Mouse (Mus musculus) A20 (cell line): ENCODE results near the gene Spint2.

Source experiments
- DNase-seq: peaks from one replicate; pipeline ENCODE4 v3.0.0-alpha.2; 2011; ENCODE audit warnings: low read depth, low spot score

Spint2 gene

GRCm38 (mm10) chr7:29282074-29282554 is 402 bp upstream of the Spint2 start:
- DNase-seq, result no peak

- no peak for DNase-seq
These were observed 911 bp downstream of the Spint2 start for GRCm38 (mm10) chr7:29280801-29281200.

- no peak for DNase-seq
These were observed 1.8 kb downstream of the Spint2 start for GRCm38 (mm10) chr7:29279924-29280323.

GRCm38 (mm10) chr7:29279261-29279660 is 2.5 kb downstream of the Spint2 start:
- no peak for DNase-seq

GRCm38 (mm10) chr7:29277510-29277909 is 4.2 kb downstream of the Spint2 start:
- no peak for DNase-seq

GRCm38 (mm10) chr7:29276715-29277114 is 5.0 kb downstream of the Spint2 start:
- no peak for DNase-seq

GRCm38 (mm10) chr7:29271687-29272465 is 9.8 kb downstream of the Spint2 start:
- DNase-seq, result peak; percentile 22

- peak; percentile 68 for DNase-seq
These were observed 11.3 kb downstream of the Spint2 start for GRCm38 (mm10) chr7:29270445-29270844.

- DNase-seq, result no peak
These were observed 14.8 kb downstream of the Spint2 start for GRCm38 (mm10) chr7:29266931-29267330.

- peak; percentile 51 for DNase-seq
These were observed 16.1 kb downstream of the Spint2 start for GRCm38 (mm10) chr7:29265636-29266035.

GRCm38 (mm10) chr7:29263831-29264230 is 17.9 kb downstream of the Spint2 start:
- no peak for DNase-seq

- no peak for DNase-seq
These were observed 19.6 kb downstream of the Spint2 start for GRCm38 (mm10) chr7:29262151-29262550.

GRCm38 (mm10) chr7:29259781-29260730 is 21.7 kb downstream of the Spint2 start:
- peak; percentile 14 for DNase-seq

GRCm38 (mm10) chr7:29257368-29257767 is 24.3 kb downstream of the Spint2 start:
- DNase-seq, result no peak

GRCm38 (mm10) chr7:29255875-29256274 is 25.8 kb downstream of the Spint2 start:
- DNase-seq, result no peak

- no peak for DNase-seq
These were observed 27.9 kb downstream of the Spint2 start for GRCm38 (mm10) chr7:29253842-29254241.

GRCm38 (mm10) chr7:29251166-29251565 is 30.5 kb downstream of the Spint2 start:
- no peak for DNase-seq

GRCm38 (mm10) chr7:29248261-29248841 is 33.4 kb downstream of the Spint2 start, which contains the start of gene 2200002D01Rik:
TSS of gene 2200002D01Rik (minus strand) at chr7:29248466.
- no peak for DNase-seq

GRCm38 (mm10) chr7:29247706-29248105 is 34.0 kb downstream of the Spint2 start:
- no peak for DNase-seq

GRCm38 (mm10) chr7:29247314-29247700 is 34.4 kb downstream of the Spint2 start:
- DNase-seq, result peak; percentile 66

- DNase-seq, result no peak
These were observed 34.9 kb downstream of the Spint2 start for GRCm38 (mm10) chr7:29246619-29247313.
